Mouse (Mus musculus) cerebral cortex, adult 2 months (tissue): ENCODE data around the gene Nipa1.

Source experiments
- whole genome bisulfite sequencing: fragments of 180-500 bp; shearing (Covaris S2); methylation state at CpG from one replicate; pipeline ENCODE4 v1.1.7; 2018; 5-methylcytosine and 5-hydroxymethylcytosine counted together

Nipa1 gene

DNA sequence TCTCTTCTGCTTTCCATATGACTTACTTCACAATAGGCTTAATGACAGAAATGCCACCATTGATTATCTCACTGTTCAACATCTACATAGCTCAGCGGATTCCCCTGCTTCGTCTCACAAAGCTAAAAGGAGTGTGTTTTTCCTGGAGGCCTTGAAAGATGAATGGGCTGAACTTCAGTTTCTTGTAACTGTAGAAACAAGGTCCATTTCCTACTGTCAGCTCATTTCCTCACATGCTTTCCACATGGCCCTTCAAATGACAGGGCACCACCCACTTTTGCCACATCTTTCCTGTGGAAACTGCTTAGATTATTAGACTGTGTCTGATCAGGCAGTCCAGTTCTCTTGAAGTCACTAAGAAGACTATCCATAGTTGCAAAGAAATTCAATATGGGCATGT lies 91.1 kb downstream of the Nipa1 start:
- 86% methylated on average over 2 of the region's 2 CpGs for WGBS
